Mouse (Mus musculus) limb, embryonic 11.5 days (tissue): ENCODE data around the gene Kcnip1. TPM values are rescaled to one million over a fixed set of nuclear protein-coding genes. Genes with fewer than 3 reads are reported as not detected.

Source experiments
- ATAC-seq: fragments of 200-750 bp; cut with Nextera tagmentation; 2 replicates; pipeline ENCODE4 v1.8.0; 2017; ENCODE audit warnings: low read depth; ENCODE audit not compliant: insufficient number of reproducible peaks, low FRiP score, low TSS enrichment
- DNase-seq: peaks from one replicate; pipeline ENCODE4 v3.0.0-alpha.2; 2015; ENCODE audit warnings: low spot score
- H3K27ac ChIP-seq: fragments of 300-500 bp; sonication (generic); replicated peaks from 2 replicates; pipeline ENCODE4 v1.5.1; 2014; ENCODE audit warnings: low read depth, mild to moderate bottlenecking, low read length
- H3K27me3 ChIP-seq: fragments of 300-500 bp; sonication (generic); 2 replicates; pipeline ENCODE4 v1.6.1; 2014; ENCODE audit warnings: mild to moderate bottlenecking, low read length, mixed read lengths; ENCODE audit not compliant: control insufficient read depth, insufficient read depth
- H3K36me3 ChIP-seq: fragments of 300-500 bp; sonication (generic); 2 replicates; pipeline ENCODE4 v1.6.1; 2014; ENCODE audit warnings: mild to moderate bottlenecking, low read length, moderate library complexity, mixed read lengths; ENCODE audit not compliant: control insufficient read depth, insufficient read depth
- H3K4me1 ChIP-seq: fragments of 300-500 bp; sonication (generic); 2 replicates; pipeline ENCODE4 v1.6.1; 2014; ENCODE audit warnings: low read length, mixed read lengths; ENCODE audit not compliant: control insufficient read depth, insufficient read depth
- H3K4me2 ChIP-seq: fragments of 300-500 bp; sonication (generic); 2 replicates; pipeline ENCODE4 v1.6.1; 2014; ENCODE audit warnings: low read depth, mild to moderate bottlenecking, moderate library complexity; ENCODE audit not compliant: severe bottlenecking
- H3K4me3 ChIP-seq: fragments of 300-500 bp; sonication (generic); 2 replicates; pipeline ENCODE4 v1.5.1; 2014; ENCODE audit warnings: low read depth, low read length
- H3K9ac ChIP-seq: fragments of 300-500 bp; sonication (generic); 2 replicates; pipeline ENCODE4 v1.6.1; 2014; ENCODE audit warnings: mild to moderate bottlenecking, low read length
- H3K9me3 ChIP-seq: fragments of 300-500 bp; sonication (generic); 2 replicates; pipeline ENCODE4 v1.6.1; 2016; ENCODE audit warnings: low read length; ENCODE audit not compliant: control insufficient read depth
- WGBS: fragments of 180-500 bp; shearing (Covaris S2); extraction: QIAGEN DNeasy Blood & Tissue Kit; methylation state at CpG from one replicate; pipeline ENCODE4 v1.1.7; 2014; 5-methylcytosine and 5-hydroxymethylcytosine counted together
- polyA plus RNA-seq: library from polyadenylated mRNA; unstranded; fragments of >200 nt; fragmentation: Nextera tagmentation; extraction: Ambion mirVana; gene quantifications from 2 replicates; pipeline ENCODE4 v1.2.1, GENCODE M21; 2014

Gene Kcnip1
- polyA plus RNA-seq, 1 experiment from 2014 or later = 0.80 TPM

DNA sequence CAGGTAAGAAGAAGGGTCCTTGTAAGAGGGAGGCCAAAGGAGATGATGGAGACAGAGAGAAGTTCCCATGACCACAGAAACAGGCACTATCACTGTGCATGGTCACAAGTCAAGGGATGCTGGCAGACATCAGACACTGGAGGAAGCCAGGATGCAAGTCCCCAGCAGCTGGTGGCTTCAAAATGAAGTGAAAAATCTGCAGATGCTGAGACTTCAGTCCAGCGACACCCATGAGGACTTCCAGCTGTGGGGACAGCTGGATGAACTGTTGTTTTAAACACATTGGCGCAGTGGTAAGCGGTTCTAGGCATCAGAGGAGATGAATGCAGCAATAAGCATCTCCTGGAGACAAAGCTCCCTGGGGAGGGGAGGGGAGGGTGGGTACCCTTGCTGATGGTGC is 246.6 kb downstream of the Kcnip1 start:
- 74% methylated on average over 3 of the region's 3 CpGs for WGBS
- no peaks in the 10 kb centered on the region for H3K27me3 ChIP-seq
- no peak overlapping the region for H3K4me2 ChIP-seq
- DNase-seq = no peak
- no peaks in the 10 kb centered on the region for H3K36me3 ChIP-seq
- H3K9me3 ChIP-seq = no peaks in the 10 kb centered on the region
- no peak overlapping the region for H3K9ac ChIP-seq
- H3K27ac ChIP-seq = no peak overlapping the region
- no peak overlapping the region for H3K4me3 ChIP-seq
- H3K4me1 ChIP-seq = peaks cover 3% of the 10 kb centered on the region; the same call in 1 of the 2 replicates
- ATAC-seq = no peak

DNA sequence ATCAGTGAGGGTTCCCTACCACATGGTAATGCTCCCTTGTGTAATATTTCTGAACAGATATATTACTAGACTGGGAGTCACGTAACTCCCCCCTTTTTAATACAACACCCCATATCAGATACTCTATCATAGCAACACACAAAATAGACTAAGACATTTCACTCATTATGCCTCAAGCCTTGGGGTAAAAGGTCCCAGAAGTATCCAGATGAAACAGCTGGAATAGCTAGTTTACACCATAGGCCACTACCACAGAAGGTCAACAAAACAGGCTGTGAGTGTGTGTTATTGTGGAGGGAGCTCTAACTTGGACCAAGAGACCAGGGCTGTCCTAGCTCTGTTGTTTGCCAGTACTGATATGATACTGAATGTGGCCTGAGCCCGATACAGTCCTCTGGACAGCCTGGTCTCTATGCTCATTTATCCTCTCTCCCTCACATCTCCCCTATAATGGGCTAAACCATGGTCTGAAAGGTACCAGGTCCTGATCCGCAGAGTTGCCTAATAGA is 247.1 kb downstream of the Kcnip1 start:
- H3K27ac ChIP-seq = no peak overlapping the region
- DNase-seq (no peak), ATAC-seq (no peak)
- no peaks in the 10 kb centered on the region for H3K27me3 ChIP-seq
- peaks cover 3% of the 10 kb centered on the region; the same call in 1 of the 2 replicates for H3K4me1 ChIP-seq
- WGBS = 90% methylated on average over 3 of the region's 3 CpGs
- no peak overlapping the region for H3K9ac ChIP-seq
- H3K4me2 ChIP-seq = no peak overlapping the region
- H3K36me3 ChIP-seq = no peaks in the 10 kb centered on the region
- no peaks in the 10 kb centered on the region for H3K9me3 ChIP-seq
- no peak overlapping the region for H3K4me3 ChIP-seq

- DNase-seq = no peak
- no peaks in the 10 kb centered on the region for H3K27me3 ChIP-seq
- no peaks in the 10 kb centered on the region for H3K9me3 ChIP-seq
- H3K36me3 ChIP-seq = no peaks in the 10 kb centered on the region
- no peak overlapping the region for H3K4me2 ChIP-seq
- 54% methylated on average over 7 of the region's 7 CpGs for WGBS
- no peak overlapping the region for H3K27ac ChIP-seq
- no peak overlapping the region for H3K4me3 ChIP-seq
- no peak for ATAC-seq
- H3K4me1 ChIP-seq = peaks cover 3% of the 10 kb centered on the region; the same call in 1 of the 2 replicates
- no peak overlapping the region for H3K9ac ChIP-seq
These were observed 248.5 kb downstream of the Kcnip1 start for GRCm38 (mm10) chr11:33744429-33744828.

DNA sequence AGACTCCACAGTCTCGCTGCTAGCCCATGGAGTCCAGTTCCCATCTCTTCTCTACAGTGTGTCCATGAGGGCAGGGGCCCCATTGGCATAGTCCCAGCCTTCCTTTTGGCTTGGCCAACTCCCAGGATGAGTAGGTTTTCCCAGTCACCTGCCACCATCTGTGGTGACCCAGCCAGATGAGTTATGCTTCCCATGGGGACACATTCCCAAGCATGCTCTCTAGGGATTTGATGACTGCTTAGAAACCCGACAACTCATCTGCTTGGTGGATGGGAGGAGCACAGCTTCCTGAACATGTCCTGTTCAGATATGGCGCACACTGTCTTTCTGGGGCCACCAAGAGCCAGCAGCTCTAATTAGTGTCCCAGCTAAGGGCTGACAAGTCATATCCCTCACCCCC is 252.8 kb downstream of the Kcnip1 start:
- no peak overlapping the region for H3K9ac ChIP-seq
- no peak overlapping the region for H3K4me3 ChIP-seq
- H3K27ac ChIP-seq = no peak overlapping the region
- H3K36me3 ChIP-seq = no peaks in the 10 kb centered on the region
- WGBS = 87% methylated on average over 3 of the region's 3 CpGs
- no peaks in the 10 kb centered on the region for H3K27me3 ChIP-seq
- ATAC-seq (no peak), DNase-seq (no peak)
- no peaks in the 10 kb centered on the region for H3K9me3 ChIP-seq
- no peak overlapping the region for H3K4me2 ChIP-seq
- H3K4me1 ChIP-seq = peaks cover 3% of the 10 kb centered on the region; the same call in 1 of the 2 replicates

DNA sequence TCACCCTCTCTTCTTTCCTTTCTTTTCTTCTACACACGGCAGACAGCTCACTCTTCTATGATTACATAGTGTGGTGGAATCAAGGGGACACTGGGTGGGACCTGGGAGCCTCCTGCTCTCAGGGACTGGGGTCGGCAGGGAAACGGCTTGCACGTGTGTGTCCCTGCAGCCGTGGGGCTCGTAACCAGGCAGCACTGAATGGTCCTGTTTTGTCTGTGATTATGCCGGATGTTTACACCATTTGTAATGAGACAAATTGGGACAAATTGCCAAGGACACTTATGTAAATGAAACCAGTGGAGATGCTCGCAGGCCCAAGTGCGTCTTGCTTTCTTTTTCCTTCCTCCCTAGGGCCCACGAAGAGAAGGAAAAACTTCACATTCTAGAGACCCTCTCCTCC is 256.5 kb downstream of the Kcnip1 start:
- H3K27ac ChIP-seq = no peak overlapping the region
- H3K4me2 ChIP-seq = no peak overlapping the region
- no peaks in the 10 kb centered on the region for H3K9me3 ChIP-seq
- 39% methylated on average over 10 of the region's 10 CpGs for WGBS
- H3K4me1 ChIP-seq = no peaks in the 10 kb centered on the region
- H3K36me3 ChIP-seq = no peaks in the 10 kb centered on the region
- ATAC-seq = no peak
- no peak overlapping the region for H3K4me3 ChIP-seq
- no peaks in the 10 kb centered on the region for H3K27me3 ChIP-seq
- no peak overlapping the region for H3K9ac ChIP-seq
- DNase-seq = no peak

- Histone ChIP-seq H3K9ac (no peak overlapping the region), H3K4me2 (no peak overlapping the region), H3K4me3 (no peak overlapping the region), H3K27ac (no peak overlapping the region), H3K36me3 (no peaks in the 10 kb centered on the region), H3K4me1 (no peaks in the 10 kb centered on the region), H3K27me3 (no peaks in the 10 kb centered on the region), H3K9me3 (no peaks in the 10 kb centered on the region)
- no peak for ATAC-seq
- 5% methylated on average over 3 of the region's 3 CpGs for WGBS
- DNase-seq = peak; percentile 86
These were observed 259.7 kb downstream of the Kcnip1 start for GRCm38 (mm10) chr11:33733269-33733668.

GRCm38 (mm10) chr11:33732358-33732757 is 260.6 kb downstream of the Kcnip1 start:
- 89% methylated on average over 8 of the region's 8 CpGs for WGBS
- ATAC-seq = no peak
- H3K4me3 ChIP-seq = no peak overlapping the region

DNA sequence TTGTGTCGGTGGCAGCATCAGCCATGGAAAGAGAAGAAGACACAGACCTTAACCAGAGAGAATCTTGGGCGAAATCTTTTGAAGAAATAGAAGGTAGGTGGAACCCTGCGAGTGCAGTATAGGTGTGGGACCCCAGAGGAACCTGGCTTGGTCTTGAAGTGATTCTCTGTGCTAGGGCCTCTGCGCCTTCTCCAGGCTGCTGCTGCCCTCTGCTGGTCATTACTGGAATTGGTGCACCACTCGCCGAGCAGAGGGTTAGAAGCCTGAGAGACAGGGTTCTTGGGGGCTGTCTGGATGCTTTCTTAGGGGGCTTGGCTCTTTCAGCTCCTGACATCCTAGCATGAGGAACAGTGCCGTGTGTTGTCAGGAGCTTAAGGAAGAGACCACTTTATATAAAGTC is 271.7 kb downstream of the Kcnip1 start:
- Histone ChIP-seq H3K4me3 (no peak overlapping the region), H3K9ac (no peak overlapping the region), H3K4me1 (no peaks in the 10 kb centered on the region), H3K27ac (no peak overlapping the region), H3K9me3 (no peaks in the 10 kb centered on the region), H3K4me2 (no peak overlapping the region), H3K27me3 (no peaks in the 10 kb centered on the region), H3K36me3 (no peaks in the 10 kb centered on the region)
- ATAC-seq (no peak), DNase-seq (peak; percentile 89)
- WGBS = 26% methylated on average over 7 of the region's 7 CpGs

More at GRCm38 (mm10) chr11:33732358-33732757, 260.6 kb downstream of the Kcnip1 start:
- Histone ChIP-seq H3K27me3 (no peaks in the 10 kb centered on the region), H3K4me1 (no peaks in the 10 kb centered on the region), H3K9ac (no peak overlapping the region), H3K4me2 (no peak overlapping the region), H3K27ac (no peak overlapping the region), H3K9me3 (no peaks in the 10 kb centered on the region), H3K36me3 (no peaks in the 10 kb centered on the region)
- no peak for DNase-seq

GRCm38 (mm10) chr11:33706777-33707176 is 286.2 kb downstream of the Kcnip1 start:
- Histone ChIP-seq H3K9ac (no peak overlapping the region), H3K4me2 (no peak overlapping the region), H3K9me3 (no peaks in the 10 kb centered on the region), H3K27me3 (no peaks in the 10 kb centered on the region), H3K4me3 (no peak overlapping the region), H3K4me1 (0 out of 2 replicates have a peak, but pooled peaks cover 4% of the 10 kb centered on the region), H3K27ac (no peak overlapping the region), H3K36me3 (no peaks in the 10 kb centered on the region)
- DNase-seq (no peak), ATAC-seq (no peak)
- WGBS = 19% methylated on average over 4 of the region's 4 CpGs
